Mouse (Mus musculus) G1E (cell line): Measurements from ENCODE around the gene Emilin1.

Experiments used
- CTCF ChIP-seq: IDR thresholded peaks from 2 replicates; pipeline ENCODE4 v1.5.1; 2012; ENCODE audit warnings: low read depth, low read length, inconsistent platforms, mixed read lengths
- GATA1 ChIP-seq: IDR thresholded peaks from 2 replicates; pipeline ENCODE4 v1.6.1; 2012; ENCODE audit warnings: borderline replicate concordance, low read length, inconsistent platforms, mixed read lengths
- GATA2 ChIP-seq: IDR thresholded peaks from 2 replicates; pipeline ENCODE4 v1.6.1; 2012; ENCODE audit warnings: low read depth, low read length, inconsistent platforms, borderline replicate concordance

DNA sequence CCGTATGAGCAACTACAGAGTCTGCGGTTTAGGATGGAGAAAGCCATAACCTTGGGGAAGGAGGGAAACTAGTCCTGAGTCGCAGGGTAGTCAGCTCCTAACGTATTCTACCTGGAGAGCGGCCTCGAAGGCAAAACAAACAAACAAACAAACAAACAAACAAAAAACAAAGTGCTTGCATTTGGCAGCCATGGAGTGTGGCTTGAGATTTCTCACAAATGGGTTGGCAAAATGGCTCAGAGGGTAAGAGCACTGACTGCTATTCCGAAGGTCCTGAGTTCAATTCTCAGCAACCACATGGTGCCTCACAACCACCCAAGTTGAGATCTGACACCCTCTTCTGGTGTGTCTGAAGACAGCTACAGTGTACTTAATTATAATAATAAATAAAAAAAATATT, 3.3 kb upstream of the Emilin1 start:
- TF ChIP-seq CTCF, result no peak
- TF ChIP-seq GATA1, result no peak
- no peak for TF ChIP-seq GATA2
